Mouse (Mus musculus) left cerebral cortex, adult 8-10 months (tissue): ENCODE results near the gene Dnajb1. TPM values are rescaled to one million over a fixed set of nuclear protein-coding genes. Genes with fewer than 3 reads are reported as not detected.
"Not testable (repeated sequence)": the region's sequence is repeated elsewhere in the genome, so short reads cannot be mapped to it uniquely, and the experiment has no call there.

Experiments
- DNase-seq, 2 experiments: peaks; one replicate each; pipeline ENCODE4 v3.0.0; 2022; ENCODE audit warnings: low spot score in 2 of 2
- total RNA-seq, 4 experiments: library from RNA; stranded (reverse); gene quantifications; 2 replicates each; pipeline ENCODE4 v1.2.4; 2022

The Dnajb1 gene
- total RNA-seq, 4 experiments from 2014 or later, result 44.9 to 46.9 (median 45.6) TPM

DNA sequence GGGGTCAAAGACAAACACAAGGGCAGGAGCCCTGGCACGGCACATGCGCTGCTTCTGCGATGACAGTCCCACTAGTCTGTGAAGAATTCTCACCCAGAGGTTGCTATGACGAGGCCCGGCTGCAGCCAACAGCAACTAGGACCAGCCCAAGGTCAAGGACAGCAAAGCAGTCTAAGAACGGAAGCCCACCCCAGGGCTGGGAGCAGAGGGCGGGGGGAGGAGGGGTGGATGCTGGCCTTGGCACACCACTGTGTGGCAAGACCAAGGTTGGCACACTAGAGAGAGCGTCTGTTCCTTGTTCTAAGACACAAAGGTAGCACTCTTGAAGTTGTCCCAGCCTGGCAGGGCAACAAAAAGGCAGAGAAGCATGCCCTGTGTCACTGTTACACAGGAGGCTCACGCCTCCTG lies 30.6 kb upstream of the Dnajb1 start:
- DNase-seq, result peak in 1 of 2 experiments; percentile 13

DNA sequence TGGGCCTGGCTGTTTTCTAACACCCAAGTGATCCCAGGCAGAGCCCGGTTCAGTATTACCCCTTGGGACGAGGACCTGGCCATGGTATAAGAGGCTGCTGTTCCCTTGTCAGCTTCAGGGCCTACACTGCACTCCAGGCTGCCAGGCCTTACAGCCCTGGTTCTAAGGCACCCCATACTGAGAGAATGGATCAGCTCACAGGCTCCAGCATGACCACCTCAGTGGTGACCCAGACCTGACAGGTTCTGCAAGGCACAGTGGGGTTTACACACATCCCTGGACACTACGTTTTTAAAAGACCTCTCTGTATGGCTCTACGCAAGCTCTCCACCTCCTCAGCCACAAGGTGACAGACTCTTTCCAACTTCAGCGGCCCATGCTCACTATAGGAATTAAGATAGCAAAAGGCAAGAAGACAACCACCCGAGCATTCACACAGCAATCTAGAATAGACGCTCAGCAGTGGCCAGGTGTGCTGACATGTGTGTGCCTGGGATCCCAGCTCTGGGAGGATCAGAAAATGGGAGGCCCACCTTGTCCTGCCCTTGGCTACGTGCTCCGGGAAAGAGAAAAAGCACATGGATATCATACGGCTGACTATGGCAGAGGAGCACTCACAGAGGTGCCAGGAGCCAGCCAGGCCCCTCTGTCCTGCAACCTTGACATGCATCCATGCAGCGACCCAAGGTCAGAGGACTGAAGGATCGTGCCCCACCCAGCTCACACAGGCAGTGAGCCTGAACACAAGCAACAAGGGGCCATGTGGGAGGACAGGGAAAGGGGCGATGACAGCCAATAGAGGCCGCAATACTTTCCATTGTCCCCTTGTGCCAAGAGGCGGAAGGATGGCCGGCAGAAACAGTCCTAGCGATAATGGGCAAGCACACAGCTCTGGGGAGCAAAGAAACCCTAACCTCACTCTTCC lies 29.6 kb upstream of the Dnajb1 start:
- no peak for DNase-seq

DNA sequence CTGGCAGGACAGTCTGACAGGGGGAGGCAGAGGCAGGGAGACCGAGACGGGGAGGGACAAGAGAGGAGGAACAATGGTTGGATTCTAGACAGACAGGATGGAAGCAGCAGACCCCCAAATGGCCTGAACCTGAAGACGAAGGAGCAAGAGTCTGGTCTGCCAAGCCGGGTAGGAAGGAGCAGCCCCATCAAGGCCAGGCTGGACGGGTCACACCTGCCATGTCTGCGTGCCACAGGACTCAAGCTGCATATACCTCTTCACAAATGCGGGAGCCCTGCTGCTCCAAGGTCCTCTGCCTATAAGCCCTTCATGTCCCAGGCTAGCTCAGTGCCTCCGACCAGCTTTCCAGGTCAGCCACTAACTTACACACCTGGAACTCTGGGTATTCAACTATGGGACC lies 28.3 kb upstream of the Dnajb1 start:
- DNase-seq, result peak in 1 of 2 experiments; percentile 4

DNA sequence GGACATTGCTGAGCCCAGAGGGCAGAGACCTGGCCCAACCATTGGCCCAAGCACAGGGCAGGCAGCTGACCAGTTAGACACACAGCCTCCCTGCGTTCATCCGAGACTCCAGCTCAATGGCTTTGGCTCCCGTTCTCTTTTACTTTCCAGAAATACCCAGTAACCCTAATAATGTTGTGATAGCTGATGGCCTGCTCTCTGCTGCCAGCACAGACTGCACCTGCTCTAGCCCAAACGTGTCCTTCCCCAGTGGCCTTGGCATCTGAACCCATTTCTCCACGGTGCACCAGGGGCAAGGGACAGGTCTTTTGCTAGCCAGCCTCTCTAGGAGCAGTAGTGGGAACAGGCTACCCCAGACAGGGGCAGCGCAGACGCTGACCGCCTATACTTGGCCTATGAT lies 27.2 kb upstream of the Dnajb1 start:
- peak in 1 of 2 experiments; percentile 4 for DNase-seq

DNA sequence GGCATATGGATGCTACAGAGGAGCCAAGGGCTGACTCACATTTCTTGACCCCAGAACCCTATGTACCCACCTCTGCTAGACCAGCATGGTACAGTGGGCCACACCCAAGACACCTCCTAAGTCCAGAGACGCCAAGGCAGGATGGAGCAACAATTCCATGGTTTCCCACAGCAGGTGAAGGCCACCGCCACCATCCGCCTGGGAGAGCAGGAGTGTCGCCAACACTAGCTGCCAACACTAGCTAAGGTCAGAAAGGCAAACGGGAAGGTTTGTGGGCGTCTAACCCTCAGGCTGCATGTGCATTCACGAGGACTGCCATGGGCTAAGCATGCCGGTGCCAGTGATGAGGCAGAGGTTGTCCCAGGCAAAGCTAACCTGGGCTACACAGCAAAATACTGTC lies 25.8 kb upstream of the Dnajb1 start:
- no peak for DNase-seq

DNA sequence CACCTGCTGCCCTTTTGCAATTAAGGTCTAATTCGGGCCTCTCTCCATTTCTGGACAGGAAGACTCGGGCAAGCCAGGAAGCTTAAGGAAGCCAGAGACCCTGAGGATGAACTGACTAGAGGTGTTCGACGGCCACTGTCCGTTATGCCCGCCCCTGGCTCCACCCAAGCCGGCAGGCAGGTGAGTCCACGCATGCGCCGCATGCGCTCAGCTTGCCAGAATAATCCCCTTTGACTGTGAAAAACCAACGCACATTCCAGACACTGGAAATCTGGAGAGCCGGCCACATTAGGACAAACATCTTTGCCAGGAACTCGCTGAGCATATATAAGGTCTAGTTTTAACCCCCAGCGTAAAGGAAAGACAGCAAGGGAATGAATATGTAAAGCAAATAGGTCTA lies 24.8 kb upstream of the Dnajb1 start:
- no peak for DNase-seq

DNA sequence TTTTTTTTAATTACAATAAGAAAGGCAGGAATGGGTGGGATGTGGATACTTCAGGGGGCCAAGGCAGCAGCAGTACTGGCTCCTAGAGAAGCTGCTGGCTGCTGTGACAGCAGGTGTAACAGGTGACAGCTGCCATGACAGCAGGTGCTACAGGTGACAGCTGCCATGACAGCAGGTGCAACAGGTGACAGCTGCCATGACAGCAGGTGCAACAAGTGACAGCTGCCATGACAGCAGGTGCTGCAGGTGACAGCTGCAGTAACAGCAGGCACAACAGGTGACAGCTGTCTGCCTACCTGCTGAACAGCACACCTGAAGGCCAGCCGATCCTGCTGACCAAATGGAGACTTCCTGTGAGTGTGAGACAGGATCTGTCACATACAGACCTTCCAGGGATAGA lies 23.2 kb upstream of the Dnajb1 start:
- no peak for DNase-seq

DNA sequence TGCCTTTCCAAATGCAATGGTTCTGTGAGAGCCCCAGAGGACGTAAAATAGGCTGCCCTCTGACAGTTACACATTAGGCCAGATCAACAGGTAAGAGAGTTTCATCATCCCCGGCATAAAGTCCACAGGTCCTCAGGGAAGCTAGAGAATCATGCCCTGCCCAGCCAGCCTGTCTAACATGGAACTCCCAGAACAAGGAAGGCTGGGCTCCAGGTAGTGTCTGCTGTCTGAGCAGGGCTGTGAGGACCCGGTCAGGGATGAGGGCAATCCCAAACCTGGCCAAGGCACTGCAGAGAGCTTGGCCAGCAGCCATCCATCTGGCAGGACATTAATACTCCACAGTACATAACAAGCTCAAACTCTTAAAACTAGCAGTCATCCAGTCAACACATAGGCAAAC lies 22.7 kb upstream of the Dnajb1 start:
- no peak for DNase-seq

DNA sequence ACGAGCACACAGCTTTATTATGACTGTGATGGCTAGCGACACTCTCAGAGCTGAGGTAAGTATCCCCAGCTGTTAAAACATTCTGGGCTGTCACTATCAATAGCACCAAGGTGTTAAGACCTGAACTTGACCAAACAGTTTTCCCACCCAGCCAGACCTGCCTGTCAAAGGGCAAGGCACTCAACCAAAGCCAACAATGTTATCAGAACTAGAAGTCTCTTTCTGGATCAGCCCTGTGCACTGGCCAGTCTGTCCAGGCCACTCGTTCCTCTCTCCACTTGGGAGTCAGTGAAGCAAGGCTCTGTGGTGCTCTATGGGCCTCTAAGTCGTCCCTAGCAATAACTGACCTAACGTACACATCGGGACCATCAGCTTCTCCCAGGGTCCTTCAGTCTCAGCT lies 20.3 kb upstream of the Dnajb1 start:
- DNase-seq, result no peak

DNA sequence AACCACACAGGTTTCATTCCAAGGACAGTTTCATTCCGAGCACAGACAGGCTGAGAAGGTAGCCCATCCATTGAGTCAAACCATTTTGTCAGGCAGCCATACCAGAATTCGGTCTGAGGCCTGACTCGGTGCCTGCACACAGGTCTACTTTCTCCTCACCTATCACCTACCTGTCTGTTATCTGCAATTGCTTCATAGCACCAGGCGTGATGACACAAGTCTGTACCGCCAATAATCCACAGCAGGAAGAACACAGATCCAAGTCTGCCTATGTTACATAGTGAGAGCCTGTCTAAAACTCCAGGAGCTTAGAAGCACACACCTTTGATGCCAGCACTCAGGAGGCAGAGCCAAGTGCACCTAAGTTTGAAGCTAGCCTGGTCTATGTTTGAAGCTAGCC lies 19.1 kb upstream of the Dnajb1 start:
- DNase-seq, result no peak

DNA sequence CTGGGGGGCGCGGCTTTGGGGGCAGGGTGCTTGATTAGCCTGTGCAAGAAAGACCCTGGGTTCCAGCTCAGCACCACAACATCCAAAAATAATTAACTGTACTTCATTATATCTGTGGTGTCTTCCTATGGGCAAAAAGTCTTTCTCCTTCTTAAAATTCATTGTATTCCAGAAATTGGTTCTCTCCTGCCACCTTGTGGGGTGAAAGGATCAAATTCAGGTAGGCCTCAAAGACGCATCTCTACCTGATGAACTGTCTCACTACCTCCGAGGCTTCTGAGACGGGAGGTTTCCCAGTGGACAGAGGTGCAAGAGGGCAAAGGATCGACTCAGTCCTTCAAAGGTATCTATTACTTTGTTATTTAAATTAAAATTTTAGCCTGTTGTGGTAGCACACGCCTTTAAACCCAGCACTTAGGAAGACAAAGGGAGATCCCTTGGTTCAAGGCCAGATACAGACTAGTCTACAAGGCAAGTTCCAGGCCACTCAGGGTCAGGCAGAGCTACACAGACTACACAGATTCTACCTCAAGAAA lies 17.4 kb upstream of the Dnajb1 start:
- DNase-seq, result no peak

DNA sequence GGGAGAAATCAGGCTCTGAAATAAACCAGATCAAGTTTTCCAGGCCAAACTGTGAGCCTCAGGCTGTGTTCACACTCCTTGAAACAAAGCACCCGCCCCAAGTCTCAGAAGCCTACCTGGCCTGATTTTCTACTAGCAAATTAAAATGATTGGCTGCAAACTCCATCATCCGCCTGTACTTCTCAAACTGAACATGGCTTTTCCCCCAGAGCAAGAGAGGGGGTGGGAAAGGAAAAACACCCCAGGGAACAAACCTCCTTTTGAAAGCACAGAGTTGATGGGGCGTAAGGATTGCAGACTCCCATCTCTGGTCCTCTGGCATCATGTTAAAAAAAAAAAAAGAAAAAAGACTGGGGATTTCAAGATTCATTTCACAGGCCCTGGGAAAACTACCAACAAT lies 15.3 kb upstream of the Dnajb1 start:
- DNase-seq, result no peak

DNA sequence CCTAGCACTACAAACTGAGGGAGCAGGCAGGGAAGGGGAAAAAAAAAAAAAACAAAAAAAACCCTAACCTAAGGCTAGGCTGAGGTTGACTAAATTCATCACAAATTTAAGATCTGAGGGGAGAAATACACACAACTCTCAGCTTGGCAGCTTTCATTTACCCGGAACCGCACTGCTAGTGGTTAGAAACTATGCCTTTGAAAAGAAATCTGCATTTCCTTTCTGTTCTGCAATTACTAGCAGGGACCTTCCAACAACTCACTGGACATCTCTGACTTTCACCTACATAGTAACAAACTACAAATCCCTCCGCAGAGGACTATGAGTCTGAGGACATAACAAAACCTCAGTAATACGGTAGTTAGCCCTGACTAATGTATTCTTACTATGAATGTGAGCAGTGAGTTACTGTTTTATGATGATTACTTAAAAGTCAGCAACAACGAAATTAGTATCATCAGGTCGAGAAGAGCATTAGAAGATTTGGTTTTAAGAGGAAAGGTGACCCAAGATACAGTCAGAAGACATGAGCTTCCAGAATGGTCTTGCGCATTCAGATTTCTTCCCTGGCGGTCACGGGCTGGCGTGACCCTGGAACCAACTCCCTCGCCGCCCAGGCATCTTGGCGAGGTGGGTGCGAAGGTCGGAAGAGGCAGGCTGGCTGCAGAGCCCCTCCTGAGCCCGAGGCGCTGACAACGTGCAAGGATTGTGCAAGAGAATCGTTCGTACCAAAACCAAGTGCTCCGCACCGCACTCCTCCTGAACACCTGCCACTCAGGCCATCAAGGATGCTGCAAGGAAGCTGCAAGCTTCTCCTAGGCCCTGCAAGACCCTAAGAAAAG lies 14.4 kb upstream of the Dnajb1 start:
- DNase-seq, result no peak

DNA sequence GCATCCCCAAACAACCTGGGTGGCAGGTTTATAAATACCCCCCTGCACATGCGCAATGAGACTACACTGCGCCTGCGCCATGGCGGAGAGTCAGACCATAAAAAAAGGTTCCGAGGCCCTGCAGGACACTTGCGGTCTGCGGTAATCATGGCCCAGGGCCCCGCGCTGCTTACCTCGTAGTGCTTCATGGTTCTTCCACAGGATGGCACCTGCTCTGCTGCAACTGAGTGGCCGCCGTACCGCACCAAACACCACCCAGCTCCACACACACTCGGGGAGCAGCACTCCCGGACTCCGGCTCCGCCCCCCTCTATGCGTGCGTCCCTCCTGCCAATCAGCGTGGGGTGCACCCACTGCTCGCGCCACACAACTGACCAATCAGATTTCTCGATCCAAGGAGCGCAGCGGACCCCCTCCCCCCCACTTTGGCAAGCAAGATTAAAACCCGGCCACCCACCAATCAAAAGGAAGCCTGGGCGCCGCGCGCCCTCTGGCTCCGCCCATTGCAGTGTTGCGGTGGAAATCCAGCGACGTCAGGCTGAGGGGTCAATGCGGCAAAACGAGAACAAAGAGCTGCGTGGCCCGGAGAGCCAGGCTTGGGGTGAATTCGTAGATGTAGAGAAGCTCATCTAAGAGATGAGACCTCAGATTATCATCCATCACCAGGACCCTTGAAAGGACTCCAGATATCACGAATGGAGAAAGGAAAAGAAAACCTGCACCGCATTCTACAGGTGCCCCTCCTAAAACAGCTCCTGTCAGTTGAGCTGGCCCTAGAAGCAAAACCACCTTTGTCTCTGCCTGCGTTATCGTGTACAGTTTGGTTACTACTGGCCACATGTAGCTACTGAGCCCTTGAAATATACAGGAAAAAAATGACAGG lies 13.6 kb upstream of the Dnajb1 start:
- DNase-seq, result peak; percentile 91 to 97

DNA sequence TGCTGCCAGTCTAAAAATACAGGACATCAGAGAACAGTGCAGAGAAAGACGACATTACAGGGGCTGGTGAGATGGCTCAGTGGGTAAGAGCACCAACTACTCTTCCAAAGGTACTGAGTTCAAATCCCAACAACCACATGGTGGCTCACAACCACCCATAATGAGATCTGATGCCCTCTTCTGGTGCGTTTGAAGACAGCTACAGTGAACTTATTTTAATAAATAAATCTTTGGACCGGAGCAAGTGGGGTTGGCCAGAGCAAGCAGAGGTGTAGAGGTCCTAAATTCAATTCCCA lies 13.0 kb upstream of the Dnajb1 start:
- DNase-seq, result not testable (repeated sequence)

DNA sequence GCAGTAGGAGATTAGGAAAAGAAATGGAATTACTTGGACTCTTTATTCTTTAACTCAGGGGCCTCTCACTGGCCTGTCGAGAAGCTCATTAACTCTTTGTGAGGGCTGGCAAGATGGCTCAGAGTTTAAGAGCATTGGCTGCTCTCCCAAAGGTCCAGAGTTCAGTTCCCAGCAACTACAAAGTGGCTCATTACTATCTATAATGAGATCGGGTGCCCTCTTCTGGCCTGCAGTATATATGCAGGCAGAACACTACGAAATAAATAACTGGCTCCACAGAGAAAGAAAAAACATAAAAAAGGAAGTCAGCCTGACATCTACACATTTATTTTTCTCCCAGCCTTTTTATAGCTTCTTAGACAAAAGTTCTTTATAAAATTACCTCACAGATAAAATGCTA lies 11.6 kb upstream of the Dnajb1 start:
- DNase-seq, result no peak

DNA sequence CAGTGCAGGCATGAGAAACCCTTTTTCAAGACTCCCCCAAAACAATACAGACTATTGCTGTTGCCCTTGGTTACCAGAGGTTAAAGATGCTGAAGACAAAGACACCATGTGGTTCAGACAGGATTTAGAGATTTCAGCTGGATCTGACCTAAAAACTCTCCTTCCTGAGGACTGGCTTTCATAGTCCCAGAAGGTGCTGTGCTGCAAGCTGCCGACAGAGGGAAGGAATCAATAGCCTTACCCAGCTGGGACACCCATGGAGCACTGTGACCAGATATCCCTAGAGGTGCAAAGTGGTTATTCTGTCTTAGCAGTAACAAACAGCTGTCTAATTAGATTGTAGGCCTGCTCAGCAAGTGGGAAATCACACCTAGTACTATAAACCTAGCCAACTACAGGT lies 9.8 kb upstream of the Dnajb1 start:
- DNase-seq, result no peak

DNA sequence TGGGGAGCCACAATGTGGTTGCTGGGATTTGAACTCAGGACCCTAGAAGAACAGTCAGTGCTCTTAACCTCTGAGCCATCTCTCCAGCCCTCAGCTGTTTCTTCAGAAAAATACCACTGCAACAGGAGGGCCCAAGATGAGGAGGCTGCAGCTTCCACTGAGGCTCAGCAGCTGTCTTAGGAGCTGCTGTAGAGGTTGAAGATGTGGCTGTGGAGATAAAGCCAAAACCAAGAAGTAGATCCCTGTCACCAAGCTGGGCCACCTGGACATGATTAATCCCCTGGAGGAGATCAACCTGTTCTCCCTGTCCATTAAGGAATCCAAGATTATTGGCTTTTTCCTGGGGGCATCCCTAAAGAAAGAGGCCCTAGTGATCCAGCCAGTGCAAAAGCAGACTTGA lies 8.2 kb upstream of the Dnajb1 start:
- DNase-seq, result no peak

DNA sequence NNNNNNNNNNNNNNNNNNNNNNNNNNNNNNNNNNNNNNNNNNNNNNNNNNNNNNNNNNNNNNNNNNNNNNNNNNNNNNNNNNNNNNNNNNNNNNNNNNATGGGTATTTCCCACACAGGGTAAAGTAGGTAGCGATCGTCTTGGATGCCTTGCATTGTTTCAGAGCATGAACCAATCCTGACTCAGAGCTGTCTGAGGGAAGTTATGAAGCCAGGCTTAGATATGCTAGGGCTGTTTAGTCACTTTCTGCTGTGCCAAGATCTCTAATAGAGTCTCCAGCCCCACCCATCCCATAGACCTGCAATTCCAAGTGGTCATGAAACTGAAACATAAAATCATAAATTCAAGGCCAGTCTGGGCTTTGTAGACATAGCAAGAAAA lies 5.4 kb upstream of the Dnajb1 start:
- DNase-seq, result no peak

DNA sequence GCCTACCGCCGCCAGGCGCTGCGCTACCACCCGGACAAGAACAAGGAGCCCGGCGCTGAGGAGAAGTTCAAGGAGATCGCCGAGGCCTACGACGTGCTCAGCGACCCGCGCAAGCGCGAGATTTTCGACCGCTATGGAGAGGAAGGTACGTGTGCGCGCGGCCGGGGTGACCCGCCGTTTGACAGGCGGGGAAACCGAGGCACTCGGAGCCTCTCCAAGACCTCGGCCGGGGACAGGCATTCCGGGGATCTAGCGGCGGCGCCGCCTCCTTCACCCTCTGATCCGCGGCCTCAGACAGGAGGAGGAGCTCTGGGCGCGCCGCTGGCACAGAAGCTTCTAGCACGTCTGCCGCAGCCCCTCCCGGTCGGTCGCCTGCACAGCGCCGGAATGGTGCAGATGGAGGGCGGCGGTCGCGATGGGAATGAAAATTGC lies 421 bp downstream of the Dnajb1 start:
- DNase-seq, result peak; percentile 74 to 78

DNA sequence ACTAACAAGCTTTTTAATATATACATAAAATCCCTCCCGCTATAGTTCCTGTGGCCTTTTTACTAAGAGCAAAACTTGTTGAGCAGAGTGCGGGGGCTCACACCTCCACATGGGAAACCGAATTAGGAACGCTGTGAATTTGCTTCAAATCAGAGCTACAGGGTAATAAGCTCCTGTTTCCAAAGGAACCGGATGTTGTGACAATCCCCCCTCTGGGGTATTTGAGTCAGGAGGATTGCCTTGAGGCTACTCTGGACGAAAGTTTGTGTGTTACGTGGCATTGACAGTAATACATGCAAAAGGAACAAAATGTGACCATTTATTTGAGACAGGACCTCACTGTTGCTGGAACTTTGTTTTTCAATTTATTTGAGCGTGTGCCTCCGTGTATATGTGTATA lies 1.1 kb downstream of the Dnajb1 start:
- no peak for DNase-seq
